Mouse (Mus musculus) olfactory bulb, adult 2 months (tissue): Measurements from ENCODE around the gene Smim22. TPM values are rescaled to one million over a fixed set of nuclear protein-coding genes. Genes with fewer than 3 reads are reported as not detected.

Experiments used
- H3K27ac ChIP-seq: fragments of 200-500 bp; 2 replicates; pipeline ENCODE4 v1.5.1; 2012; ENCODE audit warnings: low read depth, low read length; ENCODE audit not compliant: insufficient read depth
- H3K4me1 ChIP-seq: fragments of 200-500 bp; 2 replicates; pipeline ENCODE4 v1.6.1; 2012; ENCODE audit warnings: low read length; ENCODE audit not compliant: control insufficient read depth, insufficient read depth
- H3K4me3 ChIP-seq: fragments of 200-500 bp; 2 replicates; pipeline ENCODE4 v1.5.1; 2012; ENCODE audit warnings: mild to moderate bottlenecking, low read depth, low read length, moderate library complexity; ENCODE audit not compliant: insufficient read depth
- CTCF ChIP-seq: fragments of 200-500 bp; IDR thresholded peaks from 2 replicates; pipeline ENCODE4 v1.5.1; 2012; ENCODE audit warnings: low read depth, mild to moderate bottlenecking, low read length, moderate library complexity; ENCODE audit not compliant: insufficient read depth
- POLR2A ChIP-seq: fragments of 200-500 bp; IDR thresholded peaks from 2 replicates; pipeline ENCODE4 v1.6.1; 2012; ENCODE audit warnings: mild to moderate bottlenecking, low read depth, low read length, moderate library complexity; ENCODE audit not compliant: insufficient read depth
- WGBS: fragments of 180-500 bp; shearing (Covaris S2); methylation state at CpG from one replicate; pipeline ENCODE4 v1.1.7; 2018; 5-methylcytosine and 5-hydroxymethylcytosine counted together
- polyA plus RNA-seq: library from polyadenylated mRNA; stranded (reverse); fragments of >200 nt; gene quantifications from 2 replicates; pipeline ENCODE4 v1.2.4, GENCODE M21; 2012; ENCODE audit warnings: low replicate concordance; ENCODE audit not compliant: missing spikeins, insufficient read depth, insufficient read length

Smim22 gene
- polyA plus RNA-seq, 1 experiment = not detected

DNA sequence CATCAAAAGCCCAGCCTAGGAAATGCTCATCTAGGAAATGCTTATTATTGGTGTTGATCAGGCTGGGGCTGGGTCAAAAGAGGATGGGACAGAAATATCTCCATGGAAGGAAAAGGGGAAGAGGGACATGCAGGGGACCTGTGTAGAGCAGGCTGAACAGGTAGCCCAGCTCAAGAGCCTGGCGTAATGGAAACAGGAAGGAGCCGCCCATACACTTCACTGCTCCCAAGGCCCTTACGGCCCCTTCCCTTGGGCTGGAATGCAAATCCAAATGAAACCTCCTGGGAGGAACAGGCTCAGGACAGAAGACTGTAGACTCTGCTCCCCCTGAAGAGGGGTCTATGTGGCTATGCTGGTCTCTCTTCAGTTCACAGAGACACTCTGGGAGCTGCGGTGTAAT, 7.5 kb downstream of the Smim22 start:
- WGBS = 93% methylated on average over 4 of the region's 4 CpGs
- Histone ChIP-seq H3K4me3 (no peak overlapping the region), H3K27ac (no peak overlapping the region), H3K4me1 (peaks cover 22% of the 10 kb centered on the region)
- no peak for TF ChIP-seq POLR2A
- TF ChIP-seq CTCF = no peak

DNA sequence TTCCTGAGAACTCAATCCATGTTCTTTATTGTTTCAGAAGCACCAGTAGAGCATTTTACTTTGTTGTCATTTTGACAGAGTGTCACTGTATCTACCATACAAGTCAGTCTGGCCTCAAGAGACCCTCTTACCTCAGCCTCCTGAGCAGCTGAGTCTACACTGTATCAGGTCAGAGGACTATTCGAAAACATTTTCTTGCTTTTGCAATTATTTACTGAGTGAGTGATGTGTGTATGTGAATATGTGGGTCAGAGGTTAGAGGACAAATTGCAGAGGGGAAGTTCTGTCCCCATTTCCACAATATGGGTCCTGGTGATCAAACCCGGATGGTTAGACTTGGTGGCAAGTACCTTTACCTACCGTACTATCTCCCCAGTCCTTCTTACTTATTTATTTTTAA, 16.9 kb downstream of the Smim22 start:
- Histone ChIP-seq H3K4me3 (no peak overlapping the region), H3K27ac (no peak overlapping the region), H3K4me1 (no peaks in the 10 kb centered on the region)
- TF ChIP-seq CTCF (no peak), POLR2A (no peak)
- WGBS = 95% methylated on average over 3 of the region's 3 CpGs

DNA sequence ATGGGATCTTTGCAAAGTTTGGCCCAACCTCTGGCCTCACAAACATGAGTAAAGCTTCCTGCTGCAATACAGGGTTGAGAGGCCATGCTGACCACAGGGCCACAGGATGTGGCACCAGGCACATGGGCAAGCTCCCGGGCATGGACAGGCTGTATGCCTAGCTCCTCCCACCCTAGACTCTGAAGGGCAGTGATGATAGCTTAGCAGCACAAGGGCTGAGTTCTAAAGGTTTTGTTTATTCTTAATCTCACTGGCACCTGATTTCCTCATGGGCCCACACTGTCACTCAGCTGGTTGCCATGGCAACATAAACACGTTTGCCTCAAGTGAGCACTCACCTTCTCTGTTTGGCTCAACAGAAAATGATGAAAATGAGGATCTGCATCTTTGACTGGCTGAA, 22.8 kb downstream of the Smim22 start:
- H3K4me1 ChIP-seq = 0 out of 2 replicates have a peak, but pooled peaks cover 2% of the 10 kb centered on the region
- H3K27ac ChIP-seq = no peak overlapping the region
- WGBS = 56% methylated on average over 2 of the region's 2 CpGs
- H3K4me3 ChIP-seq = no peak overlapping the region
- TF ChIP-seq POLR2A (no peak), CTCF (no peak)

DNA sequence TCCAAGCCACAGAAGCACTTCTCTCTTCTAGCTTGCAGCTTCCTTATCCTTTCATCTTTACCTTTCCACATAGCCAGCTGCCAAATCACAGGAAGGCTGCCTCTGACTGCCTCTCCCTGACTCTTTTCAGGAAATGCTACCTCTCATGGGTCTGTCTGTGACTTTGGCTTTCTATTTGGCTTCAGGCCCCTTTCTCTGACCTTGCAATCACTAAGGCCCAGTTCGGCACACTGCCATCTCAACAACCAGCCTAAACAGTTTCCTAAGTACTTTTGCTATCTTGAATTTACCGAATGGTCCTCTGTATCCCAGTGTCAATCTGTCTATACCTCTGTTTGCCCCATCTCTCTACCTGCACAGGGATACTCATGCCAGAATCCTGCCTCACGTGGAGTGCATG, 28.5 kb downstream of the Smim22 start:
- Histone ChIP-seq H3K27ac (no peak overlapping the region), H3K4me3 (no peak overlapping the region), H3K4me1 (no peaks in the 10 kb centered on the region)
- 92% methylated on average over 3 of the region's 3 CpGs for WGBS
- TF ChIP-seq POLR2A (no peak), CTCF (no peak)

DNA sequence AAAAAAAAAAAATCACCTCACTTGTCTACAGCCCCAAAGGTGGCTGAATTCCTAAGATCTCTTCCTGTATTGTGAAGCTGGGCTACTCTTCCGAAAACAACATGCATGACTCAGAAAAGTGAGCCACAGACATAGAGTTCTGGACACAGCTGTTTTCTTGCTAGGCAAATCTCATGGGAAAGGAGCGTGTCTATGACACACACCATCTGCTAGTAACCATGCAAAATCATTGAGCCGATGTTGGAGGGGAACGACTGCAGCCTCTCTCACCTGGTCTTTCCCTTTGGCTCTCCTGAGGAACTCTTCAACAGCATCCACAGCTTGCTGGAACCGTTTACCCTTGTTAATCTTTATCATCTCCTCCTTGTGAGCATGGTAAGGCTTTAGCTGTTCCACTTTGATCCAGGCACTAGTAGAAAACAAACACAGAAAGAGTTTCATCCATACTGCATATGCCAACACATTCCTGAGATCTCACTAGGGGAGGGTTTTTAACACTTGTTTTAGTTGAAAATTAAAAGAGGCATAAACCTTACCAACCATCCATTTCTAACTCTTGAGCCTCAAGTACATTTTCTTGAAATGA, 29.7 kb downstream of the Smim22 start:
- Histone ChIP-seq H3K27ac (no peak overlapping the region), H3K4me3 (no peak overlapping the region), H3K4me1 (no peaks in the 10 kb centered on the region)
- 86% methylated on average over 5 of the region's 5 CpGs for WGBS
- TF ChIP-seq POLR2A (no peak), CTCF (no peak)

DNA sequence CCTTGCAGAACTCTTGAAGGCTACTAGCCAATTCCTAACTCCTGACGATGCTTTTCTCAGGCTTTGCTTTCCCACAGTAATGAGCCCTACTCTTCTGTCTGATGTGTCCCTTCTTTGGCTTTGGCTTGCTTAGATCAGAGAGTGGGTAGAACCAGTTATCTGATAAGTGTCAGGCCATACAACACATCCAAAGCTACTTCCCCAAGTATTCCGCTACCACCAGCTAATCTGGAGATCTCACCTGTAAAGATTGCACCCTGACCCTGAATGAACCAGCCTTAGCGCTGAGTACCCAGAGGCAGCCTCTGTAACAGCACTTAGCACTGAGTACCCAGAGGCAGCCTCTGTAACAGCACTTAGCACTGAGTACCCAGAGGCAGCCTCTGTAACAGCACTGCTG, 38.2 kb downstream of the Smim22 start:
- H3K4me3 ChIP-seq = no peak overlapping the region
- H3K4me1 ChIP-seq = no peaks in the 10 kb centered on the region
- WGBS = 92% methylated on average over 3 of the region's 3 CpGs
- no peak for TF ChIP-seq CTCF
- no peak for TF ChIP-seq POLR2A
- no peak overlapping the region for H3K27ac ChIP-seq

DNA sequence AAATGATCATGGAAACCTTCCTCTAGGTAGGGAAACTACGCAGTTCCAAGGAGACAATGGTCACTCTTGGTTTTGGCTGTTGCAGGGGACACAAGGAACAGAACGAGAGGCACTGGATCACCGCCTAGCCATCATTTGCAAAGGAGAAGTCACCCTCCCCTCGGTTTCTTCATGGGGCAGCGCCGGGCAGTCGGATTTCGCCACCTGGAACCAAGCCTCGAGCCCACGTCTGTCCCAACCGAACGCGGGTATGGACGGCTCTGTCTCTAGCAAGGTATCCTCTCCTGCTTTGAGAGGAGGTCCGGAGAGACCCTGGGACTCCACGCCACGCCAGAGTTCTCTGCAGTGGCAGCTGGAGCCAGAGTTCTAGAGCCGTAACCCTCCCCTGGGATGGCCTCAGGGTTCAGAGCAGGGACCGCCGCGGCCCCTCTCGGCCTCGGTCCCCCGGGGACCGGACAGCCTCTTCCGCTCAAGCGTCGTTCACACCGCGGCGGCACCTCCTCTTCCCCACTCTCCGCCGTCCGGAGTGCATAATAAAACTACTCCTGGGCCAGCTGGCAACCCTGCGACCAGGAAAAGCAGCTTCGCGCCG, 42.2 kb downstream of the Smim22 start:
- TF ChIP-seq POLR2A = no peak
- no peak for TF ChIP-seq CTCF
- Histone ChIP-seq H3K4me1 (peaks cover 5% of the 10 kb centered on the region; the same call in 1 of the 2 replicates), H3K4me3 (peak overlapping the region; percentile 74), H3K27ac (peak overlapping the region; percentile 59)
- WGBS = under 1% methylated on average over 38 of the region's 38 CpGs

DNA sequence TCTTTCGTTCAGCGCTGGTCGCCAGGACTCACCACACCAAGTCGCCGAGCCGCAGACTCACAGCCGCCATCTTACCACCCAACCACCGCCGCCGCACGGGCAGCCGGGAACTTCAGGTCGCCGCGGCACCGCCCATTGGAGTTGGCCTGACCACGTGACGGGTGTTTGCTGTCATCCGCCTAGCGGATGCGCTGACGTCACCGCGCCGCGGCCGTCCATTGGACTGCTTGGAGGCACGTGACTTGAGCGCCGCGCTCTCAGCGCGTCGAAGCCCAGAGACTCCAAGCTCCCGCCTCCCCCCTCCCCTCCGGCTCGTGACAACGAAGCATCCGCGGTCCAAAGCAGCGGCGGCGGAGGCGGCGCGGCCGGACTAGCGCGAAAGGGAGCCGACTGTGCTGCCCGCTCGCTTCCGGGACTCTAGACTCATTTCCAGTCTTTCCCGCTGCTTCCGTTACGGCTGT, 42.7 kb downstream of the Smim22 start, which contains the start of the genes Glyr1 and Ubn1:
Glyr1 (minus strand) TSS at position 90 of the 461 bp plus-strand sequence.
Ubn1 (plus strand) TSS at position 284 of the 461 bp plus-strand sequence.
- H3K27ac ChIP-seq = peak within 1 kb of the TSS; percentile 87
- TF ChIP-seq CTCF = no peak
- TF ChIP-seq POLR2A = peak; percentile 81
- peaks cover 5% of the 10 kb centered on the region; the same call in 1 of the 2 replicates for H3K4me1 ChIP-seq
- peak within 1 kb of the TSS; percentile 78 for H3K4me3 ChIP-seq
- under 1% methylated on average over 56 of the region's 56 CpGs for WGBS

DNA sequence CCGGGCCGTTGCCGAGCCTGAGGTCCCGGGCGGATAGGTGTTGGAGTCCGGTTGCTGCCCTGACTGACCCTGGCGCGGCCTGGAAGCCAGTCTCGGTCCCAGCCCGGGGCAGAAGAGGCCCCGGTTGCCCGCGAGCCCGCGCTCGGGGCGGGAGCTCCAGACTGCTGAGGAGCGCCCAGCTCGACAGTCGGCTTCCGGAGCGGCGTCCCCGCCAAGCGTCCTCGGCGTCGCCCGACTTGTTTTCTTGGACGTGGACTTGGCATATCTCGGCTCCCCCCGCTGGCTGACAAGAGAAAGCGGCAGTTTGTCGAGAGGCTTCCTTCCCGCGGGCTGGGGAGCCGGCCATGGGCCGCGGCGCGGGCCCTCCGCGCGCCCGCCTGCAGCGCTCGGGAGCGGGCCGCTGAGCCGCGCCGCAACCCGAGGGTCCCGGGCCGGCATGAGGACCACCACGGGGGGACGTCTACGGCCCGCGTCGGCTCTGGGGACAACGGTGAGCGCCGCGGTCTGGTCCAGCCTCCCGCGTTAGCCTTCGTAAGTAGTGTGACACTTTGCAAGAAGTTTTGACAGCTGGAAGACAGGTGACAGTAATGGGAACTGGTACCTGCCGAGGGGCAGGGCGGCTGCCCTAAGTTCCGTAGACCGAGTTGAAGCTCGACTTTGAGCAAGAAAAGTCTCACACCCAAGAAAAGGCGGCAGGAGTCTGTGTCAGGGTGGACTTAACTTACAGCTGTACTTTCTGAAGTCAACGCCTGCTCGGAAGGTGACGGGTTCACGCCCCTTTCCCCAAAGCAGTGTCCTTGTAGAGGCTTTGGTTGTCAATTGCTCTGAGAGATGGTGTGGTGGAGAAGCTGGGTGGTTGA, 43.4 kb downstream of the Smim22 start:
- under 1% methylated on average over 77 of the region's 78 CpGs for WGBS
- TF ChIP-seq CTCF (no peak), POLR2A (no peak)
- H3K4me1 ChIP-seq = peaks cover 5% of the 10 kb centered on the region; the same call in 1 of the 2 replicates
- H3K27ac ChIP-seq = peak overlapping the region; percentile 87
- peak overlapping the region; percentile 78 for H3K4me3 ChIP-seq

Other genes starting within 250 kb of the Smim22 start
- gene Cdip1, start 217.0 kb upstream of the Smim22 start, polyA plus RNA-seq = 128 TPM in 1 of 2 replicates, not detected in the other
- gene 4930562C15Rik, start 171.9 kb upstream of the Smim22 start, polyA plus RNA-seq = not detected in 2 replicates
- gene Ubald1, start 127.0 kb upstream of the Smim22 start, polyA plus RNA-seq = not detected in 2 replicates
- gene Mgrn1, start 121.0 kb upstream of the Smim22 start, polyA plus RNA-seq = 248 TPM in 1 of 2 replicates, not detected in the other
- not detected in 2 replicates for gene Nudt16l1, start 68.5 kb upstream of the Smim22 start, polyA plus RNA-seq
- gene Anks3, start 43.1 kb upstream of the Smim22 start, polyA plus RNA-seq = not detected in 2 replicates
- not detected in 2 replicates for gene Sept12, start 9.4 kb upstream of the Smim22 start, polyA plus RNA-seq
- gene Rogdi, start 6.3 kb downstream of the Smim22 start, polyA plus RNA-seq = not detected in 2 replicates
- gene Glyr1, start 42.6 kb downstream of the Smim22 start, polyA plus RNA-seq = 92.9 and 140 TPM in 2 replicates
- gene Ubn1, start 42.8 kb downstream of the Smim22 start, polyA plus RNA-seq = 47.7 and 78.4 TPM in 2 replicates
- gene Ppl, start 125.1 kb downstream of the Smim22 start, polyA plus RNA-seq = not detected in 2 replicates
- gene Sec14l5, start 139.8 kb downstream of the Smim22 start, polyA plus RNA-seq = not detected in 2 replicates
- gene Nagpa, start 196.7 kb downstream of the Smim22 start, polyA plus RNA-seq = not detected in 2 replicates
- gene AU021092, start 215.0 kb downstream of the Smim22 start, polyA plus RNA-seq = not detected in 2 replicates
- gene Alg1, start 226.3 kb downstream of the Smim22 start, polyA plus RNA-seq = not detected in 2 replicates
- gene Eef2kmt, start 248.7 kb downstream of the Smim22 start, polyA plus RNA-seq = not detected in 2 replicates